In genomic region chr5:132135941-132136663, GRCm38 (mm10) we compare ENCODE assay signal across 13 mouse cellular contexts.
A peak's percentile ranks its signal among the peaks of the same experiment; 100 is the strongest.
DNase-seq lines count a peak whose midpoint lies in the region; TF ChIP-seq lines count a peak whose summit lies in the region.
"Had no signal": no experiment of that assay in that cellular context is flagged by ENCODE, and none has a peak within 500 bp of the region (broad histone marks: within the 10 kb centered on the region; RNA-seq: fewer than 3 reads in every experiment).

No protein-coding gene starts in this region.

- no peaks in the 10 kb centered on the region for H3K79me2 ChIP-seq in heart, adult 2 months (replicated peaks; ENCODE audit: control insufficient read depth, insufficient read depth, low read length)

- H3K4me1 ChIP-seq in heart, adult 2 months (ENCODE audit: control insufficient read depth, insufficient read depth, low read length) = peaks cover 3% of the 10 kb centered on the region
- H3K4me1 ChIP-seq: liver, embryonic 15.5 days had no signal

- H3K9ac ChIP-seq in heart, adult 2 months (ENCODE audit: low read depth, low read length) = no peak overlapping the region
- H3K9ac ChIP-seq: liver, embryonic 15.5 days had no signal

- no peak overlapping the region for H3K4me3 ChIP-seq in heart, adult 2 months
- H3K4me3 ChIP-seq: liver, embryonic 15.5 days had no signal

- no peaks in the 10 kb centered on the region for H3K36me3 ChIP-seq in heart, adult 2 months (ENCODE audit: control insufficient read depth, insufficient read depth, low read length)
- H3K36me3 ChIP-seq: liver, embryonic 15.5 days had no signal

- TF ChIP-seq CTCF in heart, adult 2 months (IDR thresholded peaks at IDR 0.05) = no peak

- TF ChIP-seq POLR2A in heart, adult 2 months (IDR thresholded peaks at IDR 0.05; ENCODE audit: insufficient read depth, low read depth, low read length) = no peak

- 55% methylated on average over 7 of the region's 7 CpGs for WGBS in heart, adult 2 months

- no peak overlapping the region for H3K27ac ChIP-seq in heart, adult 2 months
- H3K27ac ChIP-seq: liver, embryonic 15.5 days had no signal

- no peak for TF ChIP-seq EP300 in heart, adult 2 months (IDR thresholded peaks at IDR 0.05; ENCODE audit: insufficient read depth, low read depth, low read length)

- peak; percentile 87 for DNase-seq in heart, adult 11 months
- DNase-seq in heart, adult 2 months = no peak
- DNase-seq in brain, adult 2 months (ENCODE audit: low read depth, low spot score) = peak; percentile 77
- peak; percentile 15 to 27 for DNase-seq in frontal cortex, postnatal 14 days (ENCODE audit: low spot score in 2 of 2)
- DNase-seq in left cerebral cortex, postnatal 25 days (ENCODE audit: low spot score in 2 of 2) = peak; percentile 27 to 63
- no peak for DNase-seq in adrenal gland, adult 8-10 months
- DNase-seq in heart, adult 18-20 months = no peak
- no peak for DNase-seq in natural killer cell, adult 2 months (ENCODE audit: low spot score in 2 of 2)
- DNase-seq: cerebellum, adult 9-11 months; kidney, postnatal 25 days; thymus, adult 2 months had no signal

- intact Hi-C loops in heart, adult 2 months (cut with DNase I) = no loop called here
- intact Hi-C loops in left cerebral cortex, postnatal 25 days (cut with DNase I) = loop anchor here (10.0 kb wide), 1 partner anchor 1929 kb away; no protein-coding TSS in a partner anchor

- no peaks in the 10 kb centered on the region for H3K27me3 ChIP-seq in heart, adult 2 months (ENCODE audit: control insufficient read depth, insufficient read depth, low read length)
- H3K27me3 ChIP-seq: CH12.LX; liver, embryonic 15.5 days had no signal

Comparison
In these comparisons a context has a peak if more than half of its experiments do, and no peak if none do; other contexts are left out.
1. DNase-seq: peak in heart, adult 11 months (single experiment), brain, adult 2 months (single experiment), frontal cortex, postnatal 14 days (2 of 2) and left cerebral cortex, postnatal 25 days (2 of 2); none in heart, adult 2 months (0 of 2), adrenal gland, adult 8-10 months (single experiment), heart, adult 18-20 months (0 of 2) and natural killer cell, adult 2 months (0 of 2).